Mouse (Mus musculus) heart, adult 2 months (tissue): ENCODE results near the gene Tmem220.

Source experiments
- EP300 ChIP-seq: fragments of 200-500 bp; IDR thresholded peaks from 2 replicates; pipeline ENCODE4 v1.6.1; 2011; ENCODE audit warnings: low read depth, low read length, control low read depth; ENCODE audit not compliant: insufficient read depth
- POLR2A ChIP-seq: fragments of 200-500 bp; IDR thresholded peaks from 2 replicates; pipeline ENCODE4 v1.6.1; 2011; ENCODE audit warnings: mild to moderate bottlenecking, low read depth, low read length, control low read depth; ENCODE audit not compliant: insufficient read depth

GRCm38 (mm10) chr11:67075036-67075435 lies 50.1 kb downstream of the Tmem220 start:
- TF ChIP-seq POLR2A (no peak), EP300 (no peak)
